Comparison of ENCODE assay signal across 8 mouse cellular contexts in genomic region chr10:94037196-94037595, GRCm38 (mm10). TPM values are rescaled to one million over a fixed set of nuclear protein-coding genes. Genes with fewer than 3 reads are reported as not detected.
A peak's percentile ranks its signal among the peaks of the same experiment; 100 is the strongest.
DNase-seq lines count a peak whose midpoint lies in the region; ATAC-seq and TF ChIP-seq lines count a peak whose summit lies in the region.

No protein-coding gene starts in this region.

- no peak for TF ChIP-seq CTCF in bone marrow macrophage, adult 2 months (IDR thresholded peaks at IDR 0.05; ENCODE audit: low read depth, low read length)

- peak overlapping the region; percentile 4; the same call in 1 of the 2 replicates for H3K4me3 ChIP-seq in heart, embryonic 15.5 days
- H3K4me3 ChIP-seq in bone marrow macrophage, adult 2 months (ENCODE audit: insufficient read depth, low read length): peak overlapping the region; percentile 44
- H3K4me3 ChIP-seq in hindbrain, embryonic 15.5 days: peak overlapping the region; percentile 68
- peak overlapping the region; percentile 80 for H3K4me3 ChIP-seq in midbrain, embryonic 13.5 days (replicated peaks)

- 53% methylated on average over 9 of the region's 9 CpGs for WGBS in heart, embryonic 15.5 days
- WGBS in hindbrain, embryonic 15.5 days: 50% methylated on average over 9 of the region's 9 CpGs
- 32% methylated on average over 9 of the region's 9 CpGs for WGBS in midbrain, embryonic 13.5 days

- no peaks in the 10 kb centered on the region for H3K9me3 ChIP-seq in heart, embryonic 15.5 days (replicated peaks)
- H3K9me3 ChIP-seq in hindbrain, embryonic 15.5 days: no peaks in the 10 kb centered on the region
- H3K9me3 ChIP-seq in midbrain, embryonic 13.5 days: no peaks in the 10 kb centered on the region

- H3K9ac ChIP-seq in heart, embryonic 15.5 days: no peak overlapping the region
- no peak overlapping the region for H3K9ac ChIP-seq in hindbrain, embryonic 15.5 days
- H3K9ac ChIP-seq in midbrain, embryonic 13.5 days (replicated peaks): no peak overlapping the region

- H3K4me1 ChIP-seq in heart, embryonic 15.5 days (replicated peaks): peaks cover 11% of the 10 kb centered on the region
- peaks cover 23% of the 10 kb centered on the region for H3K4me1 ChIP-seq in bone marrow macrophage, adult 2 months (ENCODE audit: control insufficient read depth, insufficient read depth, low read length)
- peaks cover 30% of the 10 kb centered on the region for H3K4me1 ChIP-seq in hindbrain, embryonic 15.5 days (replicated peaks)
- H3K4me1 ChIP-seq in midbrain, embryonic 13.5 days (replicated peaks): peaks cover 26% of the 10 kb centered on the region

- H3K27me3 ChIP-seq in heart, embryonic 15.5 days: no peaks in the 10 kb centered on the region
- no peaks in the 10 kb centered on the region for H3K27me3 ChIP-seq in hindbrain, embryonic 15.5 days
- H3K27me3 ChIP-seq in midbrain, embryonic 13.5 days: no peaks in the 10 kb centered on the region

- no peaks in the 10 kb centered on the region for H3K36me3 ChIP-seq in heart, embryonic 15.5 days
- H3K36me3 ChIP-seq in hindbrain, embryonic 15.5 days: no peaks in the 10 kb centered on the region
- no peaks in the 10 kb centered on the region for H3K36me3 ChIP-seq in midbrain, embryonic 13.5 days

- no peak for ATAC-seq in heart, embryonic 15.5 days (replicated peaks; ENCODE audit: insufficient number of reproducible peaks, insufficient read depth, low FRiP score, low read depth)
- ATAC-seq in hindbrain, embryonic 15.5 days (ENCODE audit: low FRiP score, low read depth): no peak
- ATAC-seq in midbrain, embryonic 13.5 days: no peak

- no peak for DNase-seq in heart, postnatal 4 days
- DNase-seq in T-cell, adult 2 months (ENCODE audit: low spot score): no peak
- DNase-seq in ovary, adult 18-20 months (ENCODE audit: low spot score): no peak
- no peak for DNase-seq in thymus, postnatal 14 days

- TF ChIP-seq POLR2A in bone marrow macrophage, adult 2 months (IDR thresholded peaks at IDR 0.05; ENCODE audit: borderline replicate concordance, low read depth, low read length): no peak

- no peak overlapping the region for H3K27ac ChIP-seq in heart, embryonic 15.5 days
- peak overlapping the region; percentile 20; the same call in 1 of the 2 replicates for H3K27ac ChIP-seq in bone marrow macrophage, adult 2 months (ENCODE audit: insufficient read depth, low read depth, low read length)
- H3K27ac ChIP-seq in hindbrain, embryonic 15.5 days (replicated peaks): no peak overlapping the region
- no peak overlapping the region for H3K27ac ChIP-seq in midbrain, embryonic 13.5 days

- peak overlapping the region; percentile 67 for H3K4me2 ChIP-seq in heart, embryonic 15.5 days
- peak overlapping the region; percentile 94 for H3K4me2 ChIP-seq in hindbrain, embryonic 15.5 days
- H3K4me2 ChIP-seq in midbrain, embryonic 13.5 days (replicated peaks): peak overlapping the region; percentile 63

RNA-seq across cellular contexts. Expression of gene Fgd6, which starts 1.4 kb away (rescaled TPM):
- polyA plus RNA-seq in heart, embryonic 15.5 days (2015; fragmentation: Nextera tagmentation; extraction: Ambion mirVana): 2.1 and 2.3 TPM in 2 replicates
- 1 to 10 TPM; 5.5 to 6.1 TPM for total RNA-seq in heart, postnatal 4 days (2021)
- 20.6 and 26.3 TPM in 2 replicates for polyA plus RNA-seq in bone marrow macrophage, adult 2 months (2012; ENCODE audit: insufficient read depth, insufficient read length, missing spikeins)
- polyA plus RNA-seq in hindbrain, embryonic 15.5 days (2015; fragmentation: Nextera tagmentation; extraction: Ambion mirVana): 2.4 and 3.0 TPM in 2 replicates
- polyA plus RNA-seq in midbrain, embryonic 13.5 days (2015; fragmentation: Nextera tagmentation; extraction: Ambion mirVana): 2.5 and 2.7 TPM in 2 replicates

RNA-seq across cellular contexts. Expression of gene Vezt, which starts 1.6 kb away (rescaled TPM):
- 23.6 and 24.5 TPM in 2 replicates for polyA plus RNA-seq in heart, embryonic 15.5 days (2015; fragmentation: Nextera tagmentation; extraction: Ambion mirVana)
- 10 to 100 TPM; 45.3 to 46.4 TPM for total RNA-seq in heart, postnatal 4 days (2021)
- 16.4 and 16.5 TPM in 2 replicates for polyA plus RNA-seq in bone marrow macrophage, adult 2 months (2012; ENCODE audit: insufficient read depth, insufficient read length, missing spikeins)
- 51.3 and 55.3 TPM in 2 replicates for polyA plus RNA-seq in hindbrain, embryonic 15.5 days (2015; fragmentation: Nextera tagmentation; extraction: Ambion mirVana)
- polyA plus RNA-seq in midbrain, embryonic 13.5 days (2015; fragmentation: Nextera tagmentation; extraction: Ambion mirVana): 66.4 and 69.9 TPM in 2 replicates

Comparison
In these comparisons a context has a peak if more than half of its experiments do, and no peak if none do; other contexts are left out.
1. H3K4me3 ChIP-seq: peak in every context shown above with its lines; median percentile 80 in midbrain, embryonic 13.5 days; 68 in hindbrain, embryonic 15.5 days; 44 in bone marrow macrophage, adult 2 months; 4 in heart, embryonic 15.5 days.